Mouse (Mus musculus) gastrocnemius, postnatal 4 days (tissue): ENCODE measurements at regions not wholly inside any gene's neighbourhood (a gene's known extent, or its start where the extent isn't known, plus 50 kb on each side); places are given as distances from the start of the nearest gene placed in this dataset.

Experiments used
- DNase-seq, 2 experiments: peaks; one replicate each; pipeline ENCODE4 v3.0.0; 2021 to 2022; ENCODE audit warnings: low spot score in 2 of 2, mixed read lengths in 2 of 2

DNA sequence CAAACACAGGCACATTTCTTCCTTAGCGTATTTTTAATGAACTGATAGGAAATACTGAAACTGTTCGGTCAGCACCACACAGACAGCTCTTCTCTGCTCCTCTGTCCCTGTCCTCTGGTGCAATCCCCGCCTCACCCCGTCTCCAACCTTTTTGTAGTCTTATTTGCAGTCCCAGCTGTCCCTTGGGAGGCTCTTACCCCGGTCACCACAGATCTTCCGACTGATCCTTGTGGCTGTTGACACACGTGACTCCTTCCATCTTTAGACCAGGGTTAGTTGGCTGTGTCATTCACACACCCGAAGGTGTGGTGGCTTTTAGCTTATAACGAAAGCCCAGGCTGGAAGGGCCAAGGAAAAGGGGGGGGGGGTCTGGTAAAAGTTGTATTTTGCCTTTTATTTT is 56.4 kb downstream of the Cyp26a1 start:
- no peak for DNase-seq

DNA sequence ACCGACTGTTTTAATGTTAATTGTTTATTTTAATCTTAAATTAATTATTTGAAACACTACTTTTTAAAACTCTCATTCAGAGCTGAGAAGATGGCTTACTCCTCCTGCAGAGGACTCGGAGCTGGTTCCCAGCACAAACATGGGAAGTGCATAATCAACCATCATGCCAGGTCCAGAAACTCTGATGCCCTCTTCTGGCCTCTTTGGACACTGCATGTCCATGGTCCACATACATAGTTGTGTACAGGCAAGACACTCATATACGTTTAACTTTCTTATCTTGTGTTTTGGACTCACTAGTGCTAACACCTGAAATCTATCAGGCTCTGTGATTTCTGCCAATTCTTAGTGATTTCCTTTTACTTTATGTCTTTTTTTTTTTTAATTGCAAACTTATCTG is 57.8 kb downstream of the Cyp26a1 start:
- DNase-seq: no peak

GRCm38 (mm10) chr19:37769376-37769775 is 71.8 kb downstream of the Cyp26a1 start:
- no peak for DNase-seq

- no peak for DNase-seq
Observed at GRCm38 (mm10) chr19:37771956-37772355, 74.4 kb downstream of the Cyp26a1 start.

GRCm38 (mm10) chr19:37774551-37774950 is 77.0 kb downstream of the Cyp26a1 start:
- DNase-seq: no peak

- DNase-seq: no peak
Observed at GRCm38 (mm10) chr19:37774966-37775365, 77.4 kb downstream of the Cyp26a1 start.

- no peak for DNase-seq
Observed at GRCm38 (mm10) chr19:37777961-37778360, 80.4 kb downstream of the Cyp26a1 start.

GRCm38 (mm10) chr19:37778568-37778967 is 81.0 kb downstream of the Cyp26a1 start:
- no peak for DNase-seq

- DNase-seq: no peak
Observed at GRCm38 (mm10) chr19:37788540-37788939, 90.9 kb downstream of the Cyp26a1 start.

- DNase-seq: no peak
Observed at GRCm38 (mm10) chr19:37789576-37790180, 92.1 kb downstream of the Cyp26a1 start.

GRCm38 (mm10) chr19:37790281-37791073 is 92.9 kb downstream of the Cyp26a1 start:
- DNase-seq: no peak

DNA sequence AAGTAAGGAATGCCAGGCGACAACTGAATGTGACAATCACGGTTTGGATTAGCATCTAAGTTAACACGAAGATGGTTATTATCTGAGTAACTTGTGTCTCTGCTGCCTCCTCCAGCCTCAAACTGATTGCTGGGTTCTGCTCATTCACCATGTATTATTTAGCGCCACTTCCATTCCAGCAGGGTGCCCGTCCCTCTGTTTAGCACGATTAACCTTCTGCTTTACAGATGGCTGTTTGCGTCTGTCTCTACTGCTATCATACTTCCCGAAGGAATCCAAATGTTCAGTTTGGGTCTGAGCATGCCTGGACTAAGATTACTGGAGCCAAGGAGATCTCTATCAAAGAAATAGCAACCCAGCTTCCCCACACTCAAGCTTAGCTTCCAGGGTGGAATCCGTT is 95.6 kb downstream of the Cyp26a1 start:
- DNase-seq: no peak

DNA sequence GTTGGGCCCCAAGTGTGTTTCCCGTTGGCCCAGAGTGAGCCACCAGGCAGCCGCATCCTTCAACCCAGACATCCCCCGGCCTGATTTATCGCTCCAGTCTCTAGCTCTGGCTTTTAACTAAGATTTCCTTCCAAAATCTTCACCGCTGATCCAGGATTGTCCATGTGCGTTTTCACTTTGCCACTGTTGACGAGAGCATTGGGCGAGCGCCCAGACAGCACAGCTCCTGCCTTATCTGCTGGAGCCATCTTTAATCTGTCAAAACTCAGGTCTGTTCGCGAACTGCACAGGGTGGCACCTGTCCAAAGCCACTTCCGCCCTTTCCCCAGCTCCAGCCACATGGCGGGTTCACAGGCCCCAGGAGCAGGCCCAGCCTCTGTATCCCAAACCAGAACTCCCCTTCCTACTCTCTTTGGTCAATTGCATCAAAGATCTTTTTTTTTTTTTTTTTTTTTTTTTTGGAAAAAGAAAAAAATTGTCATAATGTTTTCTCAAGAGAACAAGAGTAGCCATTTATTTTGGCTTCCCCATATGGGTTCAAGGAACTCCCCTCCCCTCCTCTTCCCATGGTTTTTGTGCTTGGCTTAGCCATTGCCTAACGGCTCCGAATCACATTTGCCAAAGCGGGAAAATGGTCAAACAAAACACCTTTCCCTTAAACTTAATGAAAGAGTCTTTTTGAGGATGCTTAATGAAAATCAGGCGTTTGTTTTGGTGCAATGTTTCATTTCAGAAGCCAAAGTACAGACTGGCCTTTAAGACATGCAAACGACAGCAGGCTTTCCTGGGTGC is 98.2 kb downstream of the Cyp26a1 start:
- peak; percentile 23 to 37 for DNase-seq

GRCm38 (mm10) chr19:37800161-37800660 is 102.6 kb downstream of the Cyp26a1 start:
- no peak for DNase-seq

DNA sequence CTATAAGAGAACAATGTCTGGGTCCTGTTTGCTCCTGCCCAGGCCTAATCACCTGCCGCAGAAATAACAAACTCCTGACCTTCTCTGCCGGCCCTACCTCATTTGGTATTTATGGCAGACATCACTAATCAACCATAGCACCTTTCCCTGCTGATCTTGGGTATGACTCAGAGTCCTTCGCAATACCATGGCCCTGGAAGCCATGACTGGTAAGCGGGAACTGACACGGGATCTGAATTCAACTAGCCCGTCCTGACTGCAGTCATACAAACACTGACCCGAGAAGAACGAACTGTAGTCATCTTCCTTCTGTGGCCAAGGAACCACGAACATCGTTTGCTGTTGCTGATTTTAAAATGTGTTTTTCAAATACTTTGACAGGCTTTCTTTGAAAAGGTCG is 112.1 kb downstream of the Cyp26a1 start:
- no peak for DNase-seq

DNA sequence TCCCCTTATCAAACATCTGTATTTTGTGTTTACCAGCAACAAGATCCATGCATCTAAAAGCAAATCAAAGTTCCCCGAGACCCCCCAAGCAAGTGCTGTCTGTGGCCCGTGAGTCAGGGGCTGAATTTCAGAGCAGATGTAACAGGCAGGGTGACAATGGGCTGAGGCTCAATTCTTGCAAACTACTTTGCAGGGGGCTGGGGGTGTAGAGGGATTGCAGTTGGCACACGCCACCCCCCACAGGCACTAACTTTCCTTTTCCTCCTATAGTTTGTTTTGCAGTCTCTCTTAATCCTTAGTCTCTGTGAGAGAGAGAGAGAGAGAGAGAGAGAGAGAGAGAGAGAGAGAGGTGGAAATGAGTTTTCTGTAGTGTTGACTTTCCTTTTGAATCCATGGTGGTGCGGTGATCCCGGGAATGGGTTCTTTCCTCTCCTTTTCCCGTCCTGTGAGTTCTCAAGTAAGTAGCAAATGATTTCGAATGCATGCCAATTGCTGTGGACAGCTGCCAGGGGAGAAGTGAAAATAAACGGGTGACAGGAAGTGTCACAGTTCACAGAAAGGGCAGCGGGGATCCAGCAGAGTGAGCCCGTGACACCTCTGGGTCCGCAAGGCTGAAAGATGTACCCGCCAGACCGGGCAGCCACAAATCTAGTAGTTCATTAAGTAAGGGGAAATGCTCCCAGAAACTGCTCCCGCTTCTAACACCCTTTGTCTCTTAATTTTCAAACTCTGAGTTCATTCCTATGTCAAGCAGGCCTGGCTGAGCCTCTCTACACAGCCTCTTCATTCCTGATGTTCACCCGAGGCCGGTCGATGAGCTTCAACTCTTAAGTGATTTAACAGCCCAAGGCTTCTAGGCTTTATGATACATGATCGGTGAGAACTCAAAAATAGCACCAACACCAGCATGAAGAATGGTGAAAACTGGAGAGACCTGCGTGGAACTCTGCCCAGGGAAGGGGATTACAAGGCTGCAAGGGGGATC is 116.8 kb downstream of the Cyp26a1 start:
- peak in 1 of 2 experiments; percentile 55 for DNase-seq

- no peak for DNase-seq
Observed at GRCm38 (mm10) chr19:37815627-37816026, 118.0 kb downstream of the Cyp26a1 start.

- DNase-seq: no peak
Observed at GRCm38 (mm10) chr19:37821243-37821642, 123.6 kb downstream of the Cyp26a1 start.

- no peak for DNase-seq
Observed at GRCm38 (mm10) chr19:37821671-37822190, 124.1 kb downstream of the Cyp26a1 start.

GRCm38 (mm10) chr19:37824155-37824554 is 126.6 kb downstream of the Cyp26a1 start:
- DNase-seq: no peak
